Mouse (Mus musculus) embryonic fibroblast, embryonic 13.5 days (primary cell): ENCODE measurements around the gene Adamts2. TPM values are rescaled to one million over a fixed set of nuclear protein-coding genes. Genes with fewer than 3 reads are reported as not detected.

Source experiments
- H3K27ac ChIP-seq: 2 replicates; pipeline ENCODE4 v1.5.1; 2012; ENCODE audit warnings: low read length, control low read depth, inconsistent platforms; ENCODE audit not compliant: insufficient read depth
- H3K4me1 ChIP-seq: 2 replicates; pipeline ENCODE4 v1.6.1; 2011; ENCODE audit warnings: low read length; ENCODE audit not compliant: control insufficient read depth, insufficient read depth
- H3K4me3 ChIP-seq: 2 replicates; pipeline ENCODE4 v1.5.1; 2011; ENCODE audit warnings: mild to moderate bottlenecking, control low read depth, low read length; ENCODE audit not compliant: insufficient read depth
- CTCF ChIP-seq: IDR thresholded peaks from 2 replicates; pipeline ENCODE4 v1.5.1; 2011; ENCODE audit warnings: mild to moderate bottlenecking, control low read depth, low read length, moderate library complexity, borderline replicate concordance; ENCODE audit not compliant: insufficient read depth
- POLR2A ChIP-seq: IDR thresholded peaks from 2 replicates; pipeline ENCODE4 v1.6.1; 2011; ENCODE audit warnings: low read depth, mild to moderate bottlenecking, control low read depth, low read length, moderate library complexity
- polyA plus RNA-seq: library from polyadenylated mRNA; stranded (reverse); fragments of >200 nt; gene quantifications from 2 replicates; pipeline ENCODE4 v1.2.4, GENCODE M21; 2011; ENCODE audit warnings: low read depth; ENCODE audit not compliant: missing spikeins, insufficient read length

Adamts2 gene
- polyA plus RNA-seq, 1 experiment = 25.6 TPM

DNA sequence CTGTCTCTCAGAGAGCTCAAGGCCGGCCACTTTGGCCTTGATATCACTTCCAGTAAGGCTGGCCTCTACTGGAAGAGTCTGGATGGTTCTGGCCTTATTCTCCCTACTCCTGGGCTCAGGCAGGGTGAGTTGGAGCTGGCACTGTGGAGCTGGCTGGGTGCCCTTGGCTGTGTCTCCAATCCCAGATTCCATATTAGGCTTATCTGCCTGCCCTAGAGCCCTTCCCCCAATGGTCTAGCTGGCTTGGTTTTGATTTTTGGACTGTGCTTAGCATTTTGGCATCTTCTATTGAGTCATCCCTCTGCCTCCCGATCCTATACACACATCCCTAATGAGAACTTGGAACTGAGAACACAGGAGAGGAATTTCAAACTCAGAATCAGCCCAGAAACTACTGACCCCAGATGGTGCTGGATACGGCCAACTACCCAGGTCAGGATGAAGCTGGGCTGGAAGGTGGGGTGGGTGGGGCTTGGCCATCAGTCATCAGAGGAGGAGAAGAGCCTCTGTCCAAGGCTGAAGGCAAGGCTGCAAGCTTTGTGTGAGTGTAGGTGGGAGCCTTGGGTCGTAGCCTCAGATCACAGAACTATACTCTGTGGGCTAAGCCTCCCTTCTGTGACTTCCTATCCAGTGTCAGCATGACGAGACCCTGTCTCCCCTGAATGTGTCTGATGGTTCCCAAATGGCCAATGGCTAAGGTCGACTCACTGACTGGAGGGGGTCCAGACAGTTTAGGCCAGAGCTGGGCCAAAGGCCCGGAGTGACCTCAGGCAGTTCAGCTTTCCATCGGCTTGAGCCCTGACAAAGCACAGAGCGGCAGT is 67.9 kb downstream of the Adamts2 start:
- TF ChIP-seq CTCF (no peak), POLR2A (no peak)
- no peak overlapping the region for H3K4me3 ChIP-seq
- H3K27ac ChIP-seq = peak overlapping the region; percentile 68
- H3K4me1 ChIP-seq = peaks cover 2% of the 10 kb centered on the region; the same call in 1 of the 2 replicates

DNA sequence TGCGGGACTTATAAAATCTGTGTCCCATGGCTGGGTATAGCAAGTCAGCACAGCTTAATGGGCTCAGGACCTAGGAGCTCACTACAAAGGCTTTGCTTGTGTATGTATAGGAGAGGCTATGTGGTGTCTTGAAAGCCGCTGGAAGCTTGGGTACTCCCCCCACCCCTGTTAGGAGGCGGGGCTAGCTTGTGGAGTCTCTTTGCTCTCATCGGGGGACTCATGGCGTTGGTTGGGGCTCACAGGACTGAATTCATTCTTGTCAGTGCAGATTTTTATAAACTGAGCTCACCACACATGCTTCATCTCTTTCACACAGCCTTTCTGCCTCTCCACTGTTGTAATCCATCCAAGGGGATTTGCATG is 68.5 kb downstream of the Adamts2 start:
- Histone ChIP-seq H3K27ac (peak overlapping the region; percentile 29), H3K4me3 (no peak overlapping the region), H3K4me1 (no peaks in the 10 kb centered on the region)
- TF ChIP-seq POLR2A (no peak), CTCF (no peak)

DNA sequence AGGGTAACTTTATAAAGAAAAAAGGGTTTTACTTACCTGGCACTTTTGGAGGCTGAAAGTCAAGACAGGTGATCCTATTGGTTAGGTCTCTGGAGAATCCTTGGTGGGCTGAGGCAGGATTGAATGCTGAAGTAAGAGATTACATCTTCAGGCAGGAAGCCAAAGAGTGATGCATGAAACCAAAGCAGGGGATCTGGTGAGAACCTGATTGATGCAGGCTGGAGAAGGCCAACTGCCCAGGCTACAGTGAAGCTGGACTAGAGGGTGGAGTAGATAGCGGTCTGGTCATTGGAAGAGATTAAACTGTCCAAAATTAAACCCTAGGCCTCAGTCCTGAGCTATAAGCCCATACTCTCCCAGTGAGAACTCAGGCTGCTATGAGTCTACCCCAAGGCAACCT is 69.0 kb downstream of the Adamts2 start:
- TF ChIP-seq CTCF (no peak), POLR2A (no peak)
- Histone ChIP-seq H3K4me1 (no peaks in the 10 kb centered on the region), H3K27ac (no peak overlapping the region), H3K4me3 (no peak overlapping the region)

DNA sequence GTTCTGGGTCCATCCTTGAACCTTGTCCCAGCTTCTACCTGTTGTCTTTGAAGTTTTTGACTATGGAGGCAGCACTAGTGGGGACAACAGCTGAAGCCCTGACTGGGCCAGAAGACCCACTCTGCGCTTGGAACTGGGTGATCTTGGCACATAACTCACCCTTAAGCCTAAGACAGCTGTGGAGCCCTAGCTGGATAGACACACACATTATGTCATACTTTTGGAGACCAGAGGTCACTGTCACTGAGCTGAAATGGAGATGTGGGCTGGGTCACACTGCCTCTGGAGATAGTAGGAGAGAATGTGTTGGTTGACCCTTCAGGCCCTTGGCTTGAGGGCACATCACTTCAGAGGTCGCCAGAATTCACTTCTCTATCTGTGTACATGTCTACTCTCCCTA is 69.5 kb downstream of the Adamts2 start:
- no peak overlapping the region for H3K4me3 ChIP-seq
- no peak for TF ChIP-seq CTCF
- TF ChIP-seq POLR2A = no peak
- H3K27ac ChIP-seq = no peak overlapping the region
- H3K4me1 ChIP-seq = no peaks in the 10 kb centered on the region

GRCm38 (mm10) chr11:50671820-50672310 is 70.0 kb downstream of the Adamts2 start:
- no peak overlapping the region for H3K4me3 ChIP-seq
- H3K27ac ChIP-seq = no peak overlapping the region
- TF ChIP-seq POLR2A = no peak
- TF ChIP-seq CTCF = no peak
- no peaks in the 10 kb centered on the region for H3K4me1 ChIP-seq

- no peak overlapping the region for H3K4me3 ChIP-seq
- TF ChIP-seq POLR2A (no peak), CTCF (no peak)
- H3K27ac ChIP-seq = no peak overlapping the region
- H3K4me1 ChIP-seq = no peaks in the 10 kb centered on the region
Observed at GRCm38 (mm10) chr11:50672866-50673265, 71.0 kb downstream of the Adamts2 start.

DNA sequence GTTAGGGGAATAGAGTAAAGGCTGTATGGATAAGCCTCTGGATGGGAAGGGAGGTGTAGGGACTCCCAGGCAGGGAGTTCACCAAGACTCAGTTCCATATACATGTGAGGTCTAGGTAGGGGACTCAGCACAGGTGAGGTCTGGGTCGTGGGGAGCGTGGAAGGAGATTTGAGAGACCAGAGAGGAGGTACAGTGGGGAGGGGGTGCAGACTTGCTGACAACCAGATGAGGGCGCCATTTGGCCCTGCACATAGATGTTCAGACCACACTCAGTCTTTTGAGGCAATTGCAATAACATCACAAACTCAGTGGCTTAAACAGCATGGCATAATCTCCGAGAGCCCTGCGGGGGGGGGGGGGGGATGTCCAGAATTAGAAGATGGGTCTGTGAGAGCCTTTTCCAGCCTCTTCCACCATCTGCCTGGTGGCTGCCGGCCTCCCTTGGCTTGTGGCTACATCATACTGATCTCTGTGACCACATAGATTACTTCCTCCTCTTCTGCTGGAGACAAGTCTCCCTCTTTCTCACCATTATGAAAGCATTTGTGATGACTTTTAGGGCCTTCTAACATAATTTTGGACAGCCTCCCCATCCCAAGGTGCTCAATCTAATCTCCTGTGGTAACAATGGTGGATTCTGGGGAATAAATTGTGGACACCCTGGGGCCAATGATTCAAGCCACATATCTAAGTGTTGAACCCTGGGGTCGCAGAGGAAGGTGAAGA is 71.8 kb downstream of the Adamts2 start:
- TF ChIP-seq CTCF = no peak
- no peak for TF ChIP-seq POLR2A
- Histone ChIP-seq H3K4me3 (no peak overlapping the region), H3K27ac (peak overlapping the region; percentile 21; the same call in 1 of the 2 replicates), H3K4me1 (no peaks in the 10 kb centered on the region)

GRCm38 (mm10) chr11:50674390-50674789 is 72.5 kb downstream of the Adamts2 start:
- no peak for TF ChIP-seq CTCF
- TF ChIP-seq POLR2A = no peak
- Histone ChIP-seq H3K4me1 (no peaks in the 10 kb centered on the region), H3K27ac (peak overlapping the region; percentile 36), H3K4me3 (no peak overlapping the region)

- no peaks in the 10 kb centered on the region for H3K4me1 ChIP-seq
- TF ChIP-seq CTCF (no peak), POLR2A (no peak)
- H3K27ac ChIP-seq = no peak overlapping the region
- no peak overlapping the region for H3K4me3 ChIP-seq
Observed at GRCm38 (mm10) chr11:50678650-50679049, 76.8 kb downstream of the Adamts2 start.

- Histone ChIP-seq H3K27ac (peak overlapping the region; percentile 49), H3K4me1 (no peaks in the 10 kb centered on the region), H3K4me3 (no peak overlapping the region)
- TF ChIP-seq CTCF = no peak
- TF ChIP-seq POLR2A = no peak
Observed at GRCm38 (mm10) chr11:50681940-50682339, 80.1 kb downstream of the Adamts2 start.
